Mouse (Mus musculus) heart, postnatal 0 days (tissue): ENCODE results near the gene Cryge. TPM values are rescaled to one million over a fixed set of nuclear protein-coding genes. Genes with fewer than 3 reads are reported as not detected.

ENCODE experiments used
- ATAC-seq: fragments of 200-750 bp; cut with Nextera tagmentation; 2 replicates; pipeline ENCODE4 v1.8.0; 2017; ENCODE audit warnings: low read depth, moderate number of reproducible peaks, moderate library complexity; ENCODE audit not compliant: insufficient read depth
- DNase-seq: peaks from one replicate; pipeline ENCODE4 v3.0.0-alpha.2; 2016; ENCODE audit warnings: low spot score
- H3K27ac ChIP-seq: fragments of 300-500 bp; sonication (generic); 2 replicates; pipeline ENCODE4 v1.5.1; 2014; ENCODE audit warnings: low read depth, mild to moderate bottlenecking
- H3K27me3 ChIP-seq: fragments of 300-500 bp; sonication (generic); 2 replicates; pipeline ENCODE4 v1.6.1; 2014; ENCODE audit warnings: low read length, mixed read lengths; ENCODE audit not compliant: control insufficient read depth, insufficient read depth
- H3K36me3 ChIP-seq: fragments of 300-500 bp; sonication (generic); replicated peaks from 2 replicates; pipeline ENCODE4 v1.6.1; 2014; ENCODE audit warnings: low read length, mixed read lengths; ENCODE audit not compliant: control insufficient read depth, insufficient read depth
- H3K4me1 ChIP-seq: fragments of 300-500 bp; sonication (generic); 2 replicates; pipeline ENCODE4 v1.6.1; 2014; ENCODE audit warnings: antibody characterized with exemption; ENCODE audit not compliant: control insufficient read depth, insufficient read depth
- H3K4me2 ChIP-seq: fragments of 300-500 bp; sonication (generic); 2 replicates; pipeline ENCODE4 v1.6.1; 2014; ENCODE audit warnings: low read depth, mild to moderate bottlenecking, low read length, moderate library complexity
- H3K4me3 ChIP-seq: fragments of 300-500 bp; sonication (generic); 2 replicates; pipeline ENCODE4 v1.5.1; 2014; ENCODE audit warnings: low read depth, low read length
- H3K9ac ChIP-seq: fragments of 300-500 bp; sonication (generic); replicated peaks from 2 replicates; pipeline ENCODE4 v1.6.1; 2014; ENCODE audit warnings: low read depth, low read length, mixed read lengths
- H3K9me3 ChIP-seq: fragments of 300-500 bp; sonication (generic); replicated peaks from 2 replicates; pipeline ENCODE4 v1.6.1; 2016; ENCODE audit warnings: low read length; ENCODE audit not compliant: control insufficient read depth
- CTCF ChIP-seq: IDR thresholded peaks from 2 replicates; pipeline ENCODE4 v1.5.1; 2016; ENCODE audit warnings: antibody characterized with exemption, control low read depth, low read depth
- EP300 ChIP-seq: IDR thresholded peaks from 2 replicates; pipeline ENCODE4 v1.6.1; 2016; ENCODE audit warnings: antibody characterized with exemption, low read depth
- WGBS: fragments of 180-500 bp; shearing (Covaris S2); extraction: QIAGEN DNeasy Blood & Tissue Kit; methylation state at CpG from one replicate; pipeline ENCODE4 v1.1.7; 2014; 5-methylcytosine and 5-hydroxymethylcytosine counted together
- polyA plus RNA-seq: library from polyadenylated mRNA; unstranded; fragments of >200 nt; fragmentation: Nextera tagmentation; extraction: Ambion mirVana; gene quantifications from 2 replicates; pipeline ENCODE4 v1.2.1, GENCODE M21; 2015
- total RNA-seq: library from RNA; depleted of rRNA; stranded (reverse); fragments of >200 nt; gene quantifications from 2 replicates; pipeline ENCODE4 v1.2.3, GENCODE M21; 2014; ENCODE audit warnings: low replicate concordance

The Cryge gene
- total and polyA plus RNA-seq, 2 experiments from 2014 or later, result not detected

GRCm38 (mm10) chr1:65039679-65040078, 11.3 kb downstream of the Cryge start:
- Histone ChIP-seq H3K9me3 (0 out of 2 replicates have a peak, but pooled peaks cover 3% of the 10 kb centered on the region), H3K4me3 (no peak overlapping the region), H3K27ac (no peak overlapping the region), H3K27me3 (no peaks in the 10 kb centered on the region), H3K9ac (no peak overlapping the region), H3K36me3 (no peaks in the 10 kb centered on the region), H3K4me2 (no peak overlapping the region), H3K4me1 (no peaks in the 10 kb centered on the region)
- TF ChIP-seq CTCF, result no peak
- TF ChIP-seq EP300, result no peak
- WGBS, result 64% methylated on average over 3 of the region's 3 CpGs
- no peak for DNase-seq
- no peak for ATAC-seq

GRCm38 (mm10) chr1:65037542-65037941, 13.4 kb downstream of the Cryge start:
- no peak for TF ChIP-seq CTCF
- no peak for TF ChIP-seq EP300
- no peak overlapping the region for H3K4me2 ChIP-seq
- DNase-seq (no peak), ATAC-seq (no peak)
- H3K27me3 ChIP-seq, result no peaks in the 10 kb centered on the region
- H3K4me3 ChIP-seq, result no peak overlapping the region
- H3K27ac ChIP-seq, result no peak overlapping the region
- 47% methylated on average over 2 of the region's 2 CpGs for WGBS
- H3K4me1 ChIP-seq, result no peaks in the 10 kb centered on the region
- no peak overlapping the region for H3K9ac ChIP-seq
- H3K9me3 ChIP-seq, result 0 out of 2 replicates have a peak, but pooled peaks cover 3% of the 10 kb centered on the region
- no peaks in the 10 kb centered on the region for H3K36me3 ChIP-seq

GRCm38 (mm10) chr1:65035513-65035912, 15.4 kb downstream of the Cryge start:
- Histone ChIP-seq H3K9ac (no peak overlapping the region), H3K27ac (no peak overlapping the region), H3K4me2 (no peak overlapping the region), H3K4me1 (no peaks in the 10 kb centered on the region), H3K9me3 (0 out of 2 replicates have a peak, but pooled peaks cover 3% of the 10 kb centered on the region), H3K4me3 (no peak overlapping the region), H3K27me3 (no peaks in the 10 kb centered on the region), H3K36me3 (no peaks in the 10 kb centered on the region)
- ATAC-seq, result no peak
- WGBS, result 41% methylated on average over 3 of the region's 3 CpGs
- no peak for DNase-seq
- TF ChIP-seq CTCF, result no peak
- TF ChIP-seq EP300, result no peak

- no peak for DNase-seq
- Histone ChIP-seq H3K36me3 (no peaks in the 10 kb centered on the region), H3K9me3 (0 out of 2 replicates have a peak, but pooled peaks cover under 1% of the 10 kb centered on the region), H3K4me1 (no peaks in the 10 kb centered on the region), H3K4me2 (no peak within 1 kb of the TSS), H3K9ac (no peak within 1 kb of the TSS), H3K27me3 (no peaks in the 10 kb centered on the region), H3K27ac (no peak within 1 kb of the TSS), H3K4me3 (no peak within 1 kb of the TSS)
- no peak for ATAC-seq
- TF ChIP-seq CTCF (no peak), EP300 (no peak)
Measured at GRCm38 (mm10) chr1:65032641-65033040, 18.3 kb downstream of the Cryge start, which contains the start of gene Akr1cl. Gene Akr1cl (minus strand): TSS chr1:65032759.

DNA sequence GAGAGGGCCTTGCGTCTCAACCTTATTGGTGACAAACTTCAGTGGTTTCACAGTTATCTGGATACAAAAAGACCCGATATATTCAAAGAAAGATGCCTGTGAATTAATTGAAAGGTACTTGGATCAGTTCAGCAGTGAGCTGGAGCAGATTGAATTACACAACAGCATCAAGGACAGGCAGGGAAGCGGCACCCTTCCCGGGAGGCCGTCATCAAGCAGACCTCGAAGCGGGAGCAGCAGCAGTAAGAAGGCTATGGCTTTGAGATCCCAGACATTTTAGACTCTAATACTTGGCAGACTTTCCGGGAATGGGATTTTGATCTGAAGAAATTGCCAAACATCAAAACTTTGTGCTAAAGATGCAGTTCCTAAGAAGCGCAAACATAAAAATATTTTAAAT, 22.7 kb downstream of the Cryge start:
- ATAC-seq (no peak), DNase-seq (no peak)
- TF ChIP-seq EP300 (no peak), CTCF (no peak)
- Histone ChIP-seq H3K27me3 (no peaks in the 10 kb centered on the region), H3K4me2 (no peak overlapping the region), H3K9ac (no peak overlapping the region), H3K9me3 (no peaks in the 10 kb centered on the region), H3K36me3 (no peaks in the 10 kb centered on the region), H3K27ac (no peak overlapping the region), H3K4me3 (no peak overlapping the region), H3K4me1 (no peaks in the 10 kb centered on the region)
- WGBS, result 66% methylated on average over 9 of the region's 9 CpGs

DNA sequence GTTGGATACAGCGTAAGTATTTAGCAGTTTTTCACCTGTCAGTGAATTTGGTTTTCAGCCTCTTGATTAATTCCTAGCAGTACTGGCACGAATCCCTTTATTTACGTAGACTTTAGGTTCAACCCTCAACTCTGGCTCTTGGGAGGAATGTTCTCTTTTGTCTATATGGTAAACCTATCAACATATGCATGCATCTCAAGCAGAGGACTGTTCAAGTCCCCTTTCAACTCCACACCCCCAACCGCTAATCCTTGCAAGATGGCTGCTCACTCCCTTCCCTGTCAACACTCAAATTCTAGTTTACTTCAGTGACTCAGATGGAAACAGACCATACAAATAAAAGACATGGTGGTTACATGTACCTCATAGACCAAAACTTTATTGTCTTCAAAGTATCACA, 38.2 kb downstream of the Cryge start:
- WGBS, result 86% methylated on average over 4 of the region's 4 CpGs
- H3K4me2 ChIP-seq, result no peak overlapping the region
- H3K36me3 ChIP-seq, result no peaks in the 10 kb centered on the region
- H3K4me1 ChIP-seq, result no peaks in the 10 kb centered on the region
- TF ChIP-seq EP300, result no peak
- no peak for TF ChIP-seq CTCF
- ATAC-seq (no peak), DNase-seq (no peak)
- H3K4me3 ChIP-seq, result no peak overlapping the region
- no peaks in the 10 kb centered on the region for H3K27me3 ChIP-seq
- H3K9ac ChIP-seq, result no peak overlapping the region
- H3K9me3 ChIP-seq, result no peaks in the 10 kb centered on the region
- no peak overlapping the region for H3K27ac ChIP-seq
